Mouse (Mus musculus): ENCODE measurements at regions not wholly inside any gene's neighbourhood (a gene's known extent, or its start where the extent isn't known, plus 50 kb on each side); places are given as distances from the start of the nearest gene placed in this dataset.

GRCm38 (mm10) chr4:84198176-84198575 lies 476.9 kb downstream of the Bnc2 start:
- no peak overlapping the region for H3K4me3 ChIP-seq (ENCODE audit: insufficient read depth, low read length)
- TF ChIP-seq POLR2A (IDR thresholded peaks at IDR 0.05; ENCODE audit: extremely low read depth, insufficient read depth, low read length) (no peak), CTCF (IDR thresholded peaks at IDR 0.05; ENCODE audit: extremely low read depth, insufficient read depth, low read length) (no peak)
- H3K27ac ChIP-seq (ENCODE audit: insufficient read depth, low read length), result no peak overlapping the region
- H3K4me1 ChIP-seq (ENCODE audit: control insufficient read depth, insufficient read depth, low read length), result no peaks in the 10 kb centered on the region

GRCm38 (mm10) chr4:84199181-84199656 lies 475.9 kb downstream of the Bnc2 start:
- Histone ChIP-seq H3K4me3 (ENCODE audit: insufficient read depth, low read length) (no peak overlapping the region), H3K27ac (ENCODE audit: insufficient read depth, low read length) (no peak overlapping the region), H3K4me1 (ENCODE audit: control insufficient read depth, insufficient read depth, low read length) (no peaks in the 10 kb centered on the region)
- TF ChIP-seq CTCF (IDR thresholded peaks at IDR 0.05; ENCODE audit: extremely low read depth, insufficient read depth, low read length) (no peak), POLR2A (IDR thresholded peaks at IDR 0.05; ENCODE audit: extremely low read depth, insufficient read depth, low read length) (no peak)

GRCm38 (mm10) chr4:84201001-84201400 lies 474.1 kb downstream of the Bnc2 start:
- H3K4me3 ChIP-seq (ENCODE audit: insufficient read depth, low read length), result no peak overlapping the region
- H3K4me1 ChIP-seq (ENCODE audit: control insufficient read depth, insufficient read depth, low read length), result no peaks in the 10 kb centered on the region
- H3K27ac ChIP-seq (ENCODE audit: insufficient read depth, low read length), result no peak overlapping the region
- TF ChIP-seq CTCF (IDR thresholded peaks at IDR 0.05; ENCODE audit: extremely low read depth, insufficient read depth, low read length) (no peak), POLR2A (IDR thresholded peaks at IDR 0.05; ENCODE audit: extremely low read depth, insufficient read depth, low read length) (no peak)

DNA sequence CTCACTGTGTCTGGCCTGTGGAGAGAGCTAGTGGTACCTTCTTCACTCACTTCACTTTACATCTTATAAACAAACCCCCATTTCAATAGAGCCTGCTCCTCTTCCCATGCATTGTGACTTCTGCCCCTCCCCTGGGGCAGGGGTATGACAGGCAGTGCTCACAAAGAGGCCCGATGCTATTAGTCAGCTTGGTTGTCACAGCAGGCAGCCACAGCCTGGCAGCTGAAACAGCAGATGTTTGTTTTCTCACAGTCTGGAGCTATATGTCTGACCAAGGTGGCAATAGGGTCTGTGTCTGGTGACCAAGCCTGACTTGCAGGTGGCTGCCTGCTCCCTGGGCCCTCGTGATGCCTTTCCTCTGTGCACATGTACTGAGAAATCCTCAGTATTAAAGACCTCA lies 472.8 kb downstream of the Bnc2 start:
- TF ChIP-seq CTCF (IDR thresholded peaks at IDR 0.05; ENCODE audit: extremely low read depth, insufficient read depth, low read length), result no peak
- TF ChIP-seq POLR2A (IDR thresholded peaks at IDR 0.05; ENCODE audit: extremely low read depth, insufficient read depth, low read length), result no peak
- Histone ChIP-seq H3K4me1 (ENCODE audit: control insufficient read depth, insufficient read depth, low read length) (no peaks in the 10 kb centered on the region), H3K27ac (ENCODE audit: insufficient read depth, low read length) (no peak overlapping the region), H3K4me3 (ENCODE audit: insufficient read depth, low read length) (no peak overlapping the region)

DNA sequence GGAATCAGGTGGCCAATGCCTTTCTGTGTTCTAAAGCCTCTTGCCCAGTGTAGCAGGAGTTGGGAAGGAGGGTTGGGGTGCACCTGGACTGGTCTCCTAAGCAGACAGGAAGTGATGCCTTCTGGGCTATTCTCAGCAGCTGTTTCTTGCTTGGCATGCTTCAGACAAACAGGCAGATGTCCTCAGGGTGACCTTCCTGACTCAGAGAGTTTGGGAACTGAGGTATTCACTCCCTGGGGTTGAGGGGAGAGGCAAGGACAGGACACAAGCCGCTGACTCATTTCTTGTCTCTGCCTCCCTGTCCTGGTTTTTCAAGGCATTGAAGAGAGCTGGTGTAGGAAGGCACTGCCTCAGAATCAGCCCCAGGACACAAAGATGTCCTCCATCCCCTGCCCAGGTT lies 471.4 kb downstream of the Bnc2 start:
- TF ChIP-seq POLR2A (IDR thresholded peaks at IDR 0.05; ENCODE audit: extremely low read depth, insufficient read depth, low read length) (no peak), CTCF (IDR thresholded peaks at IDR 0.05; ENCODE audit: extremely low read depth, insufficient read depth, low read length) (no peak)
- H3K4me1 ChIP-seq (ENCODE audit: control insufficient read depth, insufficient read depth, low read length), result no peaks in the 10 kb centered on the region
- H3K4me3 ChIP-seq (ENCODE audit: insufficient read depth, low read length), result no peak overlapping the region
- no peak overlapping the region for H3K27ac ChIP-seq (ENCODE audit: insufficient read depth, low read length)

DNA sequence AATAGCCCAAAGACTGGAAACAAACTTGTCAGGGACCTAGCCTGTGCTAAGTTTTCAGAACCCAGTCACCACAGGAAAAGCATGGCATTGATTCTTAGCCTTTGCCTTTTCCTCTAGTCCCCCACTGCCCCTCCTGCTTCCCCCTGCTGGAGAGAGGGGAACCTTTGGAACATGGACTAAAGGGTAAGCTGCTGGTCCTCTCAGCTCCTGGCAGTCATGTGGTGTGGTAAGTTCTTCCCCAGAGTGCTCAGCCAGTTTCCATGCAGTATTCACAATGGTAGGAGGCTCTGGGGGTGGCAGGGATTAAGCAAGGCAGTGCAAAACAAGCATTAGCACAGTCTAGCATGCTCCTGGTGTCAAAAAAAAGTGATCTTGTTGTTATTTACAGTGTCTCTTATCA lies 470.3 kb downstream of the Bnc2 start:
- no peak overlapping the region for H3K4me3 ChIP-seq (ENCODE audit: insufficient read depth, low read length)
- no peak for TF ChIP-seq CTCF (IDR thresholded peaks at IDR 0.05; ENCODE audit: extremely low read depth, insufficient read depth, low read length)
- no peaks in the 10 kb centered on the region for H3K4me1 ChIP-seq (ENCODE audit: control insufficient read depth, insufficient read depth, low read length)
- no peak overlapping the region for H3K27ac ChIP-seq (ENCODE audit: insufficient read depth, low read length)

DNA sequence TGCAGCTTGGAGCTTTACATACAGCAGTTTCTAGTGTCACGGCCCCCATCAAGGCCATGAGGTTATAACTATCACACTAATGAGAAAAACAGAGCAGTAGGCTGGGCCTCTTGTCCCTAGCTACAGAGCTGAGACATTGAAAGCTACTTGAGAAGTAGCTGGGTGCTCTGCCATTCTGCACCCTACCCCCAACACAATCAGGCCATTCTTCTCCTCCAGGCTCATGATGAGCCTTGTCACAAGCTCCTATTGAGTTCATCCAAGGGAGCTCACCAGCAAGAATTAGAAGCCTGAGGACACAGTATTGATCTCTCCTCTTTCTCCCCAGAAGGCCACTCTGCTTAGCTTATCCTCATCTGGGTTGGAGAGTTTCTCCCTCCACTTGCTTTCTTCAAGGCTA lies 466.9 kb downstream of the Bnc2 start:
- no peaks in the 10 kb centered on the region for H3K4me1 ChIP-seq (ENCODE audit: control insufficient read depth, insufficient read depth, low read length)
- TF ChIP-seq POLR2A (IDR thresholded peaks at IDR 0.05; ENCODE audit: extremely low read depth, insufficient read depth, low read length) (no peak), CTCF (IDR thresholded peaks at IDR 0.05; ENCODE audit: extremely low read depth, insufficient read depth, low read length) (no peak)
- H3K27ac ChIP-seq (ENCODE audit: insufficient read depth, low read length), result no peak overlapping the region
- no peak overlapping the region for H3K4me3 ChIP-seq (ENCODE audit: insufficient read depth, low read length)

DNA sequence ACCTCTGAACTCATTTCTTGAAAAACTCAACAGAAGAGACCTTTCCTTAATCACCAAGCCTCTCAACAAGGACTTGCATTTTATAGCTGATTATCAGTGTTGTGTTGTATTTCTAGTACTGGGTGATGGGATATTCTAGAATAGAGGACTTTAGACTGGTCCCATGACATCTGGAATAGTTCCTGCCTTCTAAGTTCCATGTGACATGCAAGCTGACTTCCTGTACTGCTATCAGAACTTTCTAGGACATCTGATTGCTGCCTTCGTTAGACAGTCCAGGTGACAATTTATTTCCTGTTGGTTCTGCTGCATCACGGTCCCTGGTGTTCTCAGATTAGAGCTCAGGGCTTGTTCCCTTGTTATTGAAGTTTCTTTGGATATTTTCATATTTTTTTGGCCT lies 465.5 kb downstream of the Bnc2 start:
- TF ChIP-seq POLR2A (IDR thresholded peaks at IDR 0.05; ENCODE audit: extremely low read depth, insufficient read depth, low read length) (no peak), CTCF (IDR thresholded peaks at IDR 0.05; ENCODE audit: extremely low read depth, insufficient read depth, low read length) (no peak)
- no peak overlapping the region for H3K27ac ChIP-seq (ENCODE audit: insufficient read depth, low read length)
- no peak overlapping the region for H3K4me3 ChIP-seq (ENCODE audit: insufficient read depth, low read length)
- H3K4me1 ChIP-seq (ENCODE audit: control insufficient read depth, insufficient read depth, low read length), result no peaks in the 10 kb centered on the region

GRCm38 (mm10) chr4:84211311-84211875 lies 463.7 kb downstream of the Bnc2 start:
- Histone ChIP-seq H3K4me3 (ENCODE audit: insufficient read depth, low read length) (no peak overlapping the region), H3K4me1 (ENCODE audit: control insufficient read depth, insufficient read depth, low read length) (no peaks in the 10 kb centered on the region), H3K27ac (ENCODE audit: insufficient read depth, low read length) (no peak overlapping the region)
- TF ChIP-seq CTCF (IDR thresholded peaks at IDR 0.05; ENCODE audit: extremely low read depth, insufficient read depth, low read length) (no peak), POLR2A (IDR thresholded peaks at IDR 0.05; ENCODE audit: extremely low read depth, insufficient read depth, low read length) (no peak)

- TF ChIP-seq POLR2A (IDR thresholded peaks at IDR 0.05; ENCODE audit: extremely low read depth, insufficient read depth, low read length) (no peak), CTCF (IDR thresholded peaks at IDR 0.05; ENCODE audit: extremely low read depth, insufficient read depth, low read length) (no peak)
- H3K4me1 ChIP-seq (ENCODE audit: control insufficient read depth, insufficient read depth, low read length), result no peaks in the 10 kb centered on the region
- no peak overlapping the region for H3K27ac ChIP-seq (ENCODE audit: insufficient read depth, low read length)
- H3K4me3 ChIP-seq (ENCODE audit: insufficient read depth, low read length), result no peak overlapping the region
Observed at GRCm38 (mm10) chr4:84212004-84212403, 463.1 kb downstream of the Bnc2 start.

Data from cortical plate, adult 2 months (tissue).